Mouse (Mus musculus) forebrain, embryonic 16.5 days (tissue): ENCODE measurements around the gene Bcl11b. TPM values are rescaled to one million over a fixed set of nuclear protein-coding genes. Genes with fewer than 3 reads are reported as not detected.
A peak's percentile ranks its signal among the peaks of the same experiment; 100 is the strongest.

Experiments
- ATAC-seq: fragments of 200-750 bp; cut with Nextera tagmentation; 2 replicates; pipeline ENCODE4 v1.8.0; 2017; ENCODE audit warnings: mild to moderate bottlenecking, moderate library complexity
- H3K27ac ChIP-seq: fragments of 300-500 bp; sonication (generic); 2 replicates; pipeline ENCODE4 v1.5.1; 2014; ENCODE audit warnings: low read length, control low read depth
- H3K27me3 ChIP-seq: fragments of 300-500 bp; sonication (generic); replicated peaks from 2 replicates; pipeline ENCODE4 v1.6.1; 2014; ENCODE audit warnings: low read length; ENCODE audit not compliant: control insufficient read depth, insufficient read depth
- H3K36me3 ChIP-seq: fragments of 300-500 bp; sonication (generic); 2 replicates; pipeline ENCODE4 v1.6.1; 2014; ENCODE audit not compliant: control insufficient read depth, insufficient read depth
- H3K4me1 ChIP-seq: fragments of 300-500 bp; sonication (generic); replicated peaks from 2 replicates; pipeline ENCODE4 v1.6.1; 2014; ENCODE audit warnings: low read length; ENCODE audit not compliant: control insufficient read depth, insufficient read depth
- H3K4me2 ChIP-seq: fragments of 300-500 bp; sonication (generic); 2 replicates; pipeline ENCODE4 v1.6.1; 2014; ENCODE audit warnings: mild to moderate bottlenecking, low read length, control low read depth
- H3K4me3 ChIP-seq: fragments of 300-500 bp; sonication (generic); replicated peaks from 2 replicates; pipeline ENCODE4 v1.5.1; 2014; ENCODE audit warnings: mild to moderate bottlenecking, low read length, control low read depth
- H3K9ac ChIP-seq: fragments of 300-500 bp; sonication (generic); replicated peaks from 2 replicates; pipeline ENCODE4 v1.6.1; 2014; ENCODE audit warnings: low read depth, low read length, control low read depth
- H3K9me3 ChIP-seq: fragments of 300-500 bp; sonication (generic); 2 replicates; pipeline ENCODE4 v1.6.1; 2016; ENCODE audit warnings: low read length; ENCODE audit not compliant: control insufficient read depth
- WGBS: fragments of 180-500 bp; shearing (Covaris S2); extraction: QIAGEN DNeasy Blood & Tissue Kit; methylation state at CpG from one replicate; pipeline ENCODE4 v1.1.7; 2014; 5-methylcytosine and 5-hydroxymethylcytosine counted together
- polyA plus RNA-seq: library from polyadenylated mRNA; unstranded; fragments of >200 nt; fragmentation: Nextera tagmentation; extraction: Ambion mirVana; gene quantifications from 2 replicates; pipeline ENCODE4 v1.2.1, GENCODE M21; 2015

The Bcl11b gene
- polyA plus RNA-seq, 1 experiment from 2014 or later = 81.4 TPM

DNA sequence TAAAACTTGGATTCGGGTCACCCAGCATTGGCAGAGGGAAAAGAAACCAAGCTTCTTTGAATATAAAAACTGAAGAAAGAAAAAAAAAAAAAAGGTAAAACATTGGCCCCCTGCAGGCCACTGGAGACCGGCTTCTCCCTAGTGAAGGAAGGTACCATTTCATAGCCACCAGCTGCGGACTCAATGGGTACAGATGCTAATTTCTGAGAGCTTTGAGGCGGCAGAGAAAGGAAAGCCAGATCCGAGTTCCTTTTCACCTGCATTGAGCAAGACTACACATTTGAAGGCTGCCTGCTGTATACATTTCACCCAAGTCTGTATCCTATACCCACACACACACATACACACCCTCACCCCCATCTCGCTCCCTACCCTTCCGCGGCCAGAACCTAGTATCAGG is 26.3 kb downstream of the Bcl11b start:
- Histone ChIP-seq H3K36me3 (no peaks in the 10 kb centered on the region), H3K27ac (peak overlapping the region; percentile 89), H3K9ac (peak overlapping the region; percentile 56), H3K4me2 (peak overlapping the region; percentile 77), H3K4me3 (peak overlapping the region; percentile 30), H3K27me3 (no peaks in the 10 kb centered on the region), H3K4me1 (peaks cover 98% of the 10 kb centered on the region), H3K9me3 (no peaks in the 10 kb centered on the region)
- WGBS = 12% methylated on average over 8 of the region's 8 CpGs
- no peak for ATAC-seq

DNA sequence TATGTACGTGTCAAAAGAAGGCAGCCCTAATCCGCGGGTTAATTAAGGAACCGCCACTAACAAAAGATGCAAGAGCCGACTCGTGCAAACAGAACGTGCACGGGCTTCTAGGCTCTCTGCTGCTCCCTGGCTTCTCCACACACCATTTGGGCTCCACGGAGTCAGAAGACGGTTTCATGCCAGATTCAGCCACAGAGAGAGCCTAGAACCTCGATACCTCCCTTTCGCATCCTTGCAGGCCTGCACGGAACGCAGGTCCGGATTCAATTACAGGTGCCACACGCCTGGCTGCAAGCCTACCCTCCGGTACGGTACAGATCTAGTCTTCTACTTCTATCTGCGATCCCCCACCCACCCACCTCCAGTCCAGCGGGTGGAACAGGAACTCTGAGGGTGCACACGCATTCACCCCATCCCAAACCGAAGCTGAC is 26.8 kb downstream of the Bcl11b start:
- no peaks in the 10 kb centered on the region for H3K9me3 ChIP-seq
- peak overlapping the region; percentile 77 for H3K4me2 ChIP-seq
- peak overlapping the region; percentile 30 for H3K4me3 ChIP-seq
- H3K4me1 ChIP-seq = peaks cover 98% of the 10 kb centered on the region
- 7% methylated on average over 22 of the region's 22 CpGs for WGBS
- ATAC-seq = peak; percentile 30
- H3K9ac ChIP-seq = peak overlapping the region; percentile 56
- H3K36me3 ChIP-seq = no peaks in the 10 kb centered on the region
- peak overlapping the region; percentile 89 for H3K27ac ChIP-seq
- H3K27me3 ChIP-seq = no peaks in the 10 kb centered on the region

DNA sequence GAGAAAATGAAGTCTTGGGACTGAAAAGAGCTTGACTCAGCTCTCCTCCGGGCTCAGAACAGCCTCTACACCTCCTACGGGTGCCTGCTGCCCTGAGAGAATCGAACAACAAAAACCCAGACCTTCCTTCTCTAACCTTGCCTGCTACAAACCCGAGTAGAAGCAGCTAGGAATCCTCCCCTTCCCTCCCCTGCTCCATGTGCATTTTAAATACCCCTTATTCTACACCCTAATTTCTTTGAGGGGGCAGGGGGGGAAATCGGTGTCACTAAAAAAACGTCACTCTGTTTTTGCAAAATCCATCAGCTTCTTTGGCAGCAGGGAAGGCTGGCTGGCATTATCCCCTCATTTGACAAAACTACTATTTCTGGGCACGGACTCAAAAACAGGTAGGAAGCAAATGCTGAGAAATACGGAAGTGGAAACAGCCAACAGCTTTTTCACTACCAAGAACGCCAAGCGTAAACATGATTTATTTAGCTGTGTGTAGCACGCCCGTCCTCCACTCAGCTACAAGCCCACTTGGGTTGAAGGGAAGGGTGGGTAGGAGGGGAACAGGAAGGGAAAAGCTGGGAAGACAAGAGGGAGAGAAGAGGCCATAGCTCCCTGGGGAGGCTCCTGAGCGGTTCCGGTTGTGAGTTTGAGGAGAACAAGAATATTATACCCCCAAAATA is 27.4 kb downstream of the Bcl11b start:
- 4% methylated on average over 14 of the region's 14 CpGs for WGBS
- Histone ChIP-seq H3K27ac (peak overlapping the region; percentile 89), H3K9ac (peak overlapping the region; percentile 56), H3K27me3 (no peaks in the 10 kb centered on the region), H3K4me1 (peaks cover 98% of the 10 kb centered on the region), H3K9me3 (no peaks in the 10 kb centered on the region), H3K4me2 (peak overlapping the region; percentile 77), H3K4me3 (peak overlapping the region; percentile 30), H3K36me3 (no peaks in the 10 kb centered on the region)
- ATAC-seq = peak; percentile 49

DNA sequence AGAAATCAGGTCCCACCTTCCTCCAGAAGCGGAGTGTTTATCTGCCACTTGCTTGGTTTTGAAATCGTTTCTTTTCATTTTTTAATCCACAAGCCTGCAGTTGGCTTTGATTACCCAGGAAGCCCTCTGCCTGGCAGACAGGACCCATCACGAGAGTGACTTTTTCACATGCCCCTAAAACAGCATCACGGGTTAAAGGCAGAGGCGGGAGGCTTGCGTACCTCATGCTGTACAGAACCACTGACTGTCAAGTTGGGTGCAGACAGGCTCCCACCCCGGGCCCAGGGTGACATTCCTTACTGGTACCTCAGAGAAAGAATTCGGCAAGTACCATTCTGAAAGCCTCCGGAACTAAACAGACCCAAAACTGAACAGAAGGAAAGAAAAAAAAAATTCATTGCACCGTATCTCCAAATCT is 27.9 kb downstream of the Bcl11b start:
- ATAC-seq = no peak
- H3K4me3 ChIP-seq = peak overlapping the region; percentile 30
- H3K4me1 ChIP-seq = peaks cover 96% of the 10 kb centered on the region
- H3K9me3 ChIP-seq = no peaks in the 10 kb centered on the region
- peak overlapping the region; percentile 77 for H3K4me2 ChIP-seq
- H3K27me3 ChIP-seq = no peaks in the 10 kb centered on the region
- no peaks in the 10 kb centered on the region for H3K36me3 ChIP-seq
- WGBS = 40% methylated on average over 10 of the region's 10 CpGs
- H3K27ac ChIP-seq = peak overlapping the region; percentile 89
- peak overlapping the region; percentile 56 for H3K9ac ChIP-seq

DNA sequence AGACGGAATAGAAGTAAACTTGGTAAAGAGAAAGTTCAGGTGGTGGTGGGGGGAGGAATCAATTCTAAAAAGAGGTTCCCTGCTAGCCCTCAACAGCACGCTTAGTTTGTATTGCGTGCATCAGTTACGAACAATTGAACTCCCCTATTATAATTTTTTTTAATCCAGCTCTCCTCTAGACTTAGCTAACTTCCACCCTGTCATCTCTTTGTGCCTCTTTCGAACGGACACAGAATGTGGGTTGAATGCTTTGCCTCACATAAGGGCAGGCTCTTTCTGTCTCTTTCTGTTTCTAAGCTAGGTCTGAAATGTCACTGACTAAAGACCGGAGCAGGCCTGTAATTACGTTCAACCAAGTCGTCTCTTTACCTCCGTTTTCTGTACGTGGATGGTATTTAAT is 28.9 kb downstream of the Bcl11b start:
- Histone ChIP-seq H3K4me3 (no peak overlapping the region), H3K27ac (peak overlapping the region; percentile 81), H3K9ac (peak overlapping the region; percentile 16; the same call in 1 of the 2 replicates), H3K27me3 (no peaks in the 10 kb centered on the region), H3K4me1 (peaks cover 92% of the 10 kb centered on the region), H3K4me2 (peak overlapping the region; percentile 30), H3K9me3 (no peaks in the 10 kb centered on the region), H3K36me3 (no peaks in the 10 kb centered on the region)
- no peak for ATAC-seq
- 33% methylated on average over 11 of the region's 11 CpGs for WGBS

DNA sequence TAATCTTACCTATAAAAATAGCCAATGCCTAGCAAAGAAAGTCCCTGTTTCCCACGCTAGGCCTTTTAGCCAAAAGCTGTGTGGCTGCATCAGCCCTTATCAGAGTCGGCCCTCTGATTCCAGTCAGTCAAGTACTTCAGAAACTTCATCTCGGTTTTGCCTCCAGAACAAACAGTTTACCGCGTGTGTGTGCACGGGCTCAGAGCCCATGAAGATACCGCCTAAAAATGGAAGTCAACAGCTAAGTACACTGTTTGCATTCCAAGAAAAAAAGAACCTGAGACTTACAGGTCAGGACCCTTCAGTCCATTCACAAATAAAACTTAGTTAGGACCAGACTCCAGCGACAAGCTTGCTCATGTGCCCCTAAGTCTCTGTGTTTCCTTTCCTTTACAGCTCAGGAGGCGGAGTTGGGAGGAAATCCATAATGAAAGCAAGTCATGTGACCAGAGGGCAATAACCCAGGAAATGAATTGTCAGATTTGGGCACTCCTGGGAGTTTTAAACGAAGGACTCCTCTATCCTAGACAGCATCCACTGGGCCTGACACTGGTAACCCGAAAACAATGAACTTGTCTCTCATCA is 29.8 kb downstream of the Bcl11b start:
- peak overlapping the region; percentile 16 for H3K9ac ChIP-seq
- 44% methylated on average over 11 of the region's 11 CpGs for WGBS
- ATAC-seq = no peak
- peak overlapping the region; percentile 30 for H3K4me2 ChIP-seq
- peak overlapping the region; percentile 81 for H3K27ac ChIP-seq
- H3K4me1 ChIP-seq = peaks cover 92% of the 10 kb centered on the region
- H3K9me3 ChIP-seq = no peaks in the 10 kb centered on the region
- no peaks in the 10 kb centered on the region for H3K27me3 ChIP-seq
- H3K4me3 ChIP-seq = no peak overlapping the region
- H3K36me3 ChIP-seq = no peaks in the 10 kb centered on the region

DNA sequence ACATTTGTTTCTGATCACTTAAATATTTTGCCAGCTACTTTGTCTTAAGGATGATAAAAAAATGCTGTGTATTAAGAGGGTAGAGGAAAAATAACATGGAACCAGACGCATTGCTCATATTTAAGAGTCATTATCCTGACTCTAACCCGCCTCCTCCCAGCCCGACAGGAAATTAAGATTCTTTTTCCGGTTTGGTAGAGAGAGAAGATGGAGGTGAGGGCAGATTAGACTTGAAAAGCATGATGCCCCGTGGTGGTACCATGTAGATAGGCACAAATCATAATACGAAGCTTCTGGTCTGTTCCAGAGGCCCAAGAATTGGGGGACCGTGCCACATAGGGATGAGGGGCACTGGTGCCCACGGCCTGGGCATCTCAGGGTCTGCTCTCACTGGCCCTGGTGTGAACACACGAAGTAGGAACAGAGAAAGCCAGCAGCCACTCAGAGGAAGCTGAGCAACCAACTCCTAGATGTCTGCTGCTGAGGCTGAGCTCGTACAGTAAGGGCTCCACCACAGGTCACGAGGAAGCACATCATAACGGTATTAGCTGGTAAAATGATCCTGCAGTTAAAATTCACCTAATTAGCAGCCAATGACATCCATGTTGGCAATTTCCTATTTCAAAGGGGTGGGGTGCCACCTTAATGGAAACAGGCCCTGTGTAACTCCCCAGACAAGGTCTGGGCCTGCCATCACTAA is 32.2 kb downstream of the Bcl11b start:
- H3K4me2 ChIP-seq = peak overlapping the region; percentile 46
- H3K9ac ChIP-seq = peak overlapping the region; percentile 1
- H3K9me3 ChIP-seq = no peaks in the 10 kb centered on the region
- H3K4me1 ChIP-seq = peaks cover 87% of the 10 kb centered on the region
- H3K4me3 ChIP-seq = no peak overlapping the region
- H3K27me3 ChIP-seq = no peaks in the 10 kb centered on the region
- no peaks in the 10 kb centered on the region for H3K36me3 ChIP-seq
- H3K27ac ChIP-seq = peak overlapping the region; percentile 81
- 32% methylated on average over 12 of the region's 12 CpGs for WGBS
- ATAC-seq = peak; percentile 5; the same call in 1 of the 2 replicates

DNA sequence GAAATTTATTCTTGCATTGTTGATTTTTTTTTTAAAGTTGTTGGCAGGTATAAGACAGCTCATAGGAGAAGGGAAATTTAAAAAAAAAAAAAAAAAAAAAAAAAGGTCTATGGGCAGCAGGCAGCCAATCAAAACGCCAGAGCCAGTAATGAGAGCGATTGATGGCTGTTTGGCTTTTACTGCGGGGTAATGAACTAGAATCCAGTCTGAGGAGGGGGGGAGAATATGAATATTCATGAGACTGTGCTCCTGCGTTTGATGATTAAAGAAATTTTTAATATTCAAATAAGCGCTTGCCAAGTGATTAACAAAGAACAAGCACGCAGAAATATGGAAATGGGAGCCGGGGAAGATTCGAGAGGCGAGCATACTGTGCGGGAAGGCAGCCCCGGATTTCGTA is 32.8 kb downstream of the Bcl11b start:
- Histone ChIP-seq H3K4me1 (peaks cover 87% of the 10 kb centered on the region), H3K4me3 (no peak overlapping the region), H3K27me3 (no peaks in the 10 kb centered on the region), H3K9me3 (no peaks in the 10 kb centered on the region), H3K27ac (peak overlapping the region; percentile 81), H3K4me2 (peak overlapping the region; percentile 46), H3K36me3 (no peaks in the 10 kb centered on the region), H3K9ac (no peak overlapping the region)
- peak; percentile 67 for ATAC-seq
- 14% methylated on average over 12 of the region's 12 CpGs for WGBS

DNA sequence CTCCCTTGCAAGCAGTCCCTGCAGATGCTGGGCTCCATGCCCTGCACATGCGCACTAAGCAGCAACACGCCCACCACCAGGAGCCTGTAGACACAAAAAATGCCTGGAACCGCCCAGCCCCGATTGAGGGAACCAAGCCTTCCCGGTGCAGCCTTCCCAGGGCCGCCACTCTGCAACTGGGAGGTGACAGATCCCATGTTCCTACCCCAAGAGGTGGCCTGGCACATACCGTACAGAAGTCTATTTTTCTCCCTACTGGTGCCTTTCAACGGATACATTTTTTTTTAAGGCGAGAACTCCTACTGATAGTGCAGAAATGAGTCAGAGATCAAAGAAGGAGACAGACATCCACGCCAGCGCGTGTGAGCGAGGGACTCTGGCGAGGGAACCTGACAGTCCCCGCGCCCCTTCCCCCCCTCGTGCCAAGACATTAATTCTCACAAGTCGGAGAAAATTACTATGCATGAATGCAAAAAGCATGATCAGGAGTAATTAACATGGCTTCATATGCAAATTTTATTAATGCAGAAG is 33.5 kb downstream of the Bcl11b start:
- Histone ChIP-seq H3K27ac (peak overlapping the region; percentile 92), H3K27me3 (no peaks in the 10 kb centered on the region), H3K36me3 (no peaks in the 10 kb centered on the region), H3K9ac (peak overlapping the region; percentile 34), H3K4me1 (peaks cover 86% of the 10 kb centered on the region), H3K4me2 (peak overlapping the region; percentile 52), H3K4me3 (peak overlapping the region; percentile 29), H3K9me3 (no peaks in the 10 kb centered on the region)
- 7% methylated on average over 18 of the region's 18 CpGs for WGBS
- peak; percentile 75 for ATAC-seq
